Mouse (Mus musculus): Measurements from ENCODE around the gene Map3k20.

The Map3k20 gene

GRCm38 (mm10) chr2:72479818-72480217 is 194.4 kb downstream of the Map3k20 start:
- no peak for DNase-seq (ENCODE audit: low spot score in 2 of 2)

GRCm38 (mm10) chr2:72491650-72492049 is 206.2 kb downstream of the Map3k20 start:
- DNase-seq (ENCODE audit: low spot score in 2 of 2): no peak
